Mouse (Mus musculus): ENCODE results near the gene Dysf.

DNA sequence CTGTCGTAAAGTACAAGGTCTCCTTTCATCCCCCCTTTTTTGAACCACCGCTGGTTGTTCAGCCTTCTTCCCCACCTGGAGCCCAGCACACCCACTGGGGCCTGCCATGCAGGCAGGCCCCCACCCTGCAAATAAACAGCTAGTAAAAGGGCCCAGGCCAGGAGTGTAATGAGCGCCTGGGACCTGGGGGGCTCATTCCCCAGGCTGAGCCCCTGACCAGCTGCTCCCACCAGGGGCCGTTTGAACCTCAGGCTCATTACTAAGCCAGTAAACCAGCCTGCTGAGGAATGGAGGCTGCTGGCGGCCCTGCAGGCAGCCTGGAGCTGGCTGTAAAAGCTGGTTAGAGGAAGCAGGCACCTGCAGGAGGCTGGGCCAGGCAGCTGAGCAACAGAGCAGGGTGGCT, 189.4 kb downstream of the Dysf start:
- TF ChIP-seq CTCF (IDR thresholded peaks at IDR 0.05; ENCODE audit: borderline replicate concordance, insufficient read depth, low read depth, low read length) (no peak), POLR2A (IDR thresholded peaks at IDR 0.05; ENCODE audit: borderline replicate concordance, insufficient read depth, low read length) (no peak)
